Mouse (Mus musculus): ENCODE measurements around the gene Ptk6. TPM values are rescaled to one million over a fixed set of nuclear protein-coding genes. Genes with fewer than 3 reads are reported as not detected.

The Ptk6 gene
- total and polyA plus RNA-seq, 3 experiments = 0.05 to 0.17 (median 0.09) TPM

DNA sequence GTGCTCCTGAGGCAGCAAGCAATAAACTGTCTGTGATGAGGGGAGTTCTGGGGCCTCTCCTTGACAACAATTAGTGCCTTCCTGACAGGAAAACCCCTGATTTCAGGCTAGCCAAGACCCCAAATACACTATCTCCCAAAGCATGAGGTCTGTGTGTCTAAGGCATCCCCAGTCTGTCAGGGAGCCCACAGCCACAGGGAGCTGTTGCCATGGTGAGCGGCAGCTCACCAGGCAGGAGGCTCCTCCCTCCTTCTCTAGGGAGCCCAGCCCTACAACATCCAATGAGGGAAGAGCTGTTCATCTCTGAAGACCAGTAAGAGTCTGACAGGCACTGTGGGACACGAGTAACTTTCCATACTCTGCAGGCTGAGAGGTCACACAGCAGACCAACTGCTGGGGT lies 42.8 kb downstream of the Ptk6 start:
- peak; percentile 16 for DNase-seq (ENCODE audit: extremely low read depth)
- in situ Hi-C loops (cut with MboI; ENCODE audit: low pct_ligation_motif_present, low pct_unique_long_range_greater_than_20kb, low sequenced_read_pairs) = no loop called here
- no peaks in the 10 kb centered on the region for H3K79me2 ChIP-seq (replicated peaks; ENCODE audit: control insufficient read depth, extremely low read depth, insufficient read depth, poor library complexity, severe bottlenecking)
- peaks cover 0 to 8% of the 10 kb centered on the region in 2 experiments; a peak in 2 of 4 replicates for H3K4me1 ChIP-seq (ENCODE audit: control insufficient read depth in 1 of 2, insufficient read depth in 2 of 2)
- dilution Hi-C loops (cut with MboI; ENCODE audit: extremely low pct_ligation_motif_present, extremely low pct_unique_long_range_greater_than_20kb, low sequenced_read_pairs) = no loop called here
- peaks cover 43% of the 10 kb centered on the region for H3K27me3 ChIP-seq (replicated peaks)
- H3K27ac ChIP-seq (ENCODE audit: insufficient read depth, low read depth) = no peak overlapping the region
- TF ChIP-seq BHLHE40 (IDR thresholded peaks at IDR 0.05; ENCODE audit: low read depth, low read length) = no peak
- no peak for TF ChIP-seq CHD2 (IDR thresholded peaks at IDR 0.05; ENCODE audit: low read length)
- no peak for TF ChIP-seq CHD1 (IDR thresholded peaks at IDR 0.05; ENCODE audit: low read depth, low read length)
- no peak overlapping the region for H3K9ac ChIP-seq (ENCODE audit: insufficient read depth, low read depth)
- peaks cover 14% of the 10 kb centered on the region for H3K9me3 ChIP-seq (replicated peaks; ENCODE audit: low read length)
- no peak overlapping the region for H3K4me2 ChIP-seq (ENCODE audit: insufficient read depth, low read depth, poor library complexity, severe bottlenecking)
- H3K36me3 ChIP-seq (replicated peaks in 1 of 2; ENCODE audit: control insufficient read depth in 1 of 2, insufficient read depth in 1 of 2, low read length in 1 of 2) = no peaks in the 10 kb centered on the region
- no peak overlapping the region for H3K4me3 ChIP-seq (replicated peaks in 1 of 3; ENCODE audit: low read depth in 2 of 3, low read length in 2 of 3, poor library complexity in 1 of 3)

DNA sequence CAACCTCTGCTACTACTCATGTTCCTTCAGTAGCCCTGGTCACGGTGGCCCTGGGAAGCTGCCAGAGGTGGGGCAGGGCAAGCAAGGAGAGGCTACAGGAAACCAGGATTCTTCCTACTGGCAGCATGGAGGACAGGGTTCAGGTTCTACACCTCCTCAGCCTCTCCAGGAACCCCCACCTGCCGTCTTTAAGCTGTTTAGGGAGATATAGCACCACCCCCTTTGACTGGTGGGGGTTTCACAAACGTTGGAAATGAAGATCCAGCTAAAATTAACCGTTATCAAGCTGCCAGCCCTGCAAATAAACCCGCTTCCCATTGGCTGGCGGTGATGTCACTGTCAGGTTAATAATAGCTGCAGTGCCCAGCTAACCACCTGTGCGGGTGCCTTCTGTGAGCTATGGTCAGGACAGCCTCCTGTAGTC lies 43.5 kb downstream of the Ptk6 start:
- Histone ChIP-seq H3K4me1 (ENCODE audit: control insufficient read depth in 1 of 2, insufficient read depth in 2 of 2) (peaks cover 0 to 8% of the 10 kb centered on the region in 2 experiments; a peak in 2 of 4 replicates), H3K27ac (ENCODE audit: insufficient read depth, low read depth) (no peak overlapping the region), H3K4me3 (replicated peaks in 1 of 3; ENCODE audit: low read depth in 2 of 3, low read length in 2 of 3, poor library complexity in 1 of 3) (no peak overlapping the region), H3K9ac (ENCODE audit: insufficient read depth, low read depth) (no peak overlapping the region), H3K4me2 (ENCODE audit: insufficient read depth, low read depth, poor library complexity, severe bottlenecking) (no peak overlapping the region), H3K36me3 (replicated peaks in 1 of 2; ENCODE audit: control insufficient read depth in 1 of 2, insufficient read depth in 1 of 2, low read length in 1 of 2) (no peaks in the 10 kb centered on the region), H3K9me3 (replicated peaks; ENCODE audit: low read length) (peaks cover 11% of the 10 kb centered on the region), H3K79me2 (replicated peaks; ENCODE audit: control insufficient read depth, extremely low read depth, insufficient read depth, poor library complexity, severe bottlenecking) (no peaks in the 10 kb centered on the region), H3K27me3 (replicated peaks) (peaks cover 44% of the 10 kb centered on the region)
- dilution Hi-C loops (cut with MboI; ENCODE audit: extremely low pct_ligation_motif_present, extremely low pct_unique_long_range_greater_than_20kb, low sequenced_read_pairs) (no loop called here), in situ Hi-C loops (cut with MboI; ENCODE audit: low pct_ligation_motif_present, low pct_unique_long_range_greater_than_20kb, low sequenced_read_pairs) (no loop called here)
- TF ChIP-seq SIN3A (IDR thresholded peaks at IDR 0.05; ENCODE audit: low read length) (no peak), RCOR1 (conservative IDR thresholded peaks at IDR 0.05; ENCODE audit: low read depth, low read length) (no peak), NELFE (IDR thresholded peaks at IDR 0.05; ENCODE audit: low read depth, low read length) (no peak), USF2 (conservative IDR thresholded peaks at IDR 0.05; ENCODE audit: low read depth, low read length) (no peak), HCFC1 (IDR thresholded peaks at IDR 0.05; ENCODE audit: low read depth, low read length) (no peak), IRF4 (IDR thresholded peaks at IDR 0.05; ENCODE audit: low read depth, low read length) (no peak), MYC (IDR thresholded peaks at IDR 0.05; ENCODE audit: low read depth, low read length) (no peak), JUN (IDR thresholded peaks at IDR 0.05; ENCODE audit: insufficient read depth, low read depth, low read length) (no peak)
- DNase-seq (ENCODE audit: extremely low read depth) = no peak

DNA sequence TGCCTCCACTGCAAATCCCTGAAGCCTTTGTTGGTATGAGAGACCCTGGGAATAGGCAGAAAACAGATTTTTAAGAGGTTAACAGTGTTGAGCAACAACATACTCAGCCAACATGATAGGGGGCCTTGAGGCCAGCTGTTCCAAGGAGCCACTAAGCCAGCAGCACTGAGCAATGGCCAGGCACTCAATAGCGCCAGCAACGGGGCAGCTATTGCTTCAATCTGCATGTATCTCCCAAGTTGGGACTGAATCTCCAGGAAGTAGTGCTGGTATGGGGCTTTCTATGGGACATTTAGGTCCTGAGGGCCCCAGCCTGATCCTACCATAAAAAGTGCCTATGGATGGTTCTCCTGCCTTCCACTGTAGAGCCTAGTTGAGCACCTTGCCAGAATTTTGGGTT lies 44.1 kb downstream of the Ptk6 start:
- Histone ChIP-seq H3K36me3 (replicated peaks in 1 of 2; ENCODE audit: control insufficient read depth in 1 of 2, insufficient read depth in 1 of 2, low read length in 1 of 2) (no peaks in the 10 kb centered on the region), H3K27me3 (replicated peaks) (peaks cover 47% of the 10 kb centered on the region), H3K4me1 (ENCODE audit: control insufficient read depth in 1 of 2, insufficient read depth in 2 of 2) (peaks cover 0 to 8% of the 10 kb centered on the region in 2 experiments; a peak in 2 of 4 replicates), H3K79me2 (replicated peaks; ENCODE audit: control insufficient read depth, extremely low read depth, insufficient read depth, poor library complexity, severe bottlenecking) (no peaks in the 10 kb centered on the region), H3K4me2 (ENCODE audit: insufficient read depth, low read depth, poor library complexity, severe bottlenecking) (no peak overlapping the region), H3K9me3 (replicated peaks; ENCODE audit: low read length) (peaks cover 6% of the 10 kb centered on the region), H3K27ac (ENCODE audit: insufficient read depth, low read depth) (no peak overlapping the region), H3K4me3 (replicated peaks in 1 of 3; ENCODE audit: low read depth in 2 of 3, low read length in 2 of 3, poor library complexity in 1 of 3) (no peak overlapping the region), H3K9ac (ENCODE audit: insufficient read depth, low read depth) (no peak overlapping the region)
- dilution Hi-C loops (cut with MboI; ENCODE audit: extremely low pct_ligation_motif_present, extremely low pct_unique_long_range_greater_than_20kb, low sequenced_read_pairs) (no loop called here), in situ Hi-C loops (cut with MboI; ENCODE audit: low pct_ligation_motif_present, low pct_unique_long_range_greater_than_20kb, low sequenced_read_pairs) (no loop called here)
- TF ChIP-seq SMC3 (IDR thresholded peaks at IDR 0.05; ENCODE audit: low read depth, low read length) = no peak
- no peak for TF ChIP-seq MEF2A (IDR thresholded peaks at IDR 0.05; ENCODE audit: borderline replicate concordance, low read depth, low read length)
- no peak for TF ChIP-seq USF2 (conservative IDR thresholded peaks at IDR 0.05; ENCODE audit: low read depth, low read length)
- TF ChIP-seq RCOR1 (conservative IDR thresholded peaks at IDR 0.05; ENCODE audit: low read depth, low read length) = no peak
- TF ChIP-seq IRF4 (IDR thresholded peaks at IDR 0.05; ENCODE audit: low read depth, low read length) = no peak
- TF ChIP-seq BHLHE40 (IDR thresholded peaks at IDR 0.05; ENCODE audit: low read depth, low read length) = no peak
- TF ChIP-seq JUN (IDR thresholded peaks at IDR 0.05; ENCODE audit: insufficient read depth, low read depth, low read length) = no peak
- TF ChIP-seq CHD1 (IDR thresholded peaks at IDR 0.05; ENCODE audit: low read depth, low read length) = no peak
- no peak for TF ChIP-seq ZMIZ1 (IDR thresholded peaks at IDR 0.05; ENCODE audit: low read depth, low read length)
- TF ChIP-seq NELFE (IDR thresholded peaks at IDR 0.05; ENCODE audit: low read depth, low read length) = no peak
- no peak for TF ChIP-seq CTCF (conservative IDR thresholded peaks at IDR 0.05 in 1 of 2, IDR thresholded peaks at IDR 0.05 in 1 of 2; ENCODE audit: low read depth in 2 of 2, low read length in 2 of 2)
- no peak for TF ChIP-seq ZC3H11A (IDR thresholded peaks at IDR 0.05; ENCODE audit: low read depth, low read length)
- no peak for DNase-seq (ENCODE audit: extremely low read depth)

Measured in CH12.LX (cell line).